Mouse (Mus musculus) layer of hippocampus, adult 8-10 months (tissue): ENCODE measurements around the gene A530016L24Rik. TPM values are rescaled to one million over a fixed set of nuclear protein-coding genes. Genes with fewer than 3 reads are reported as not detected.

ENCODE experiments used
- DNase-seq, 2 experiments: peaks; one replicate each; pipeline ENCODE4 v3.0.0; 2022; ENCODE audit warnings: low spot score in 2 of 2
- total RNA-seq, 4 experiments: library from RNA; stranded (reverse); gene quantifications; 2 replicates each; pipeline ENCODE4 v1.2.4; 2022

Gene A530016L24Rik
- under 1 TPM in 2 of 4 experiments, not detected in 2; 0.16 to 0.36 TPM for total RNA-seq

- no peak for DNase-seq
Observed at GRCm38 (mm10) chr12:112489134-112489533, at the start of gene A530016L24Rik. Gene A530016L24Rik (plus strand): TSS chr12:112489448.

GRCm38 (mm10) chr12:112439993-112440392 lies 49.3 kb upstream of the A530016L24Rik start:
- no peak for DNase-seq

- peak; percentile 62 to 80 for DNase-seq
Observed at GRCm38 (mm10) chr12:112449144-112449827, 40.0 kb upstream of the A530016L24Rik start.

- DNase-seq, result no peak
Observed at GRCm38 (mm10) chr12:112449828-112450180, 39.4 kb upstream of the A530016L24Rik start.

GRCm38 (mm10) chr12:112450883-112451282 lies 38.4 kb upstream of the A530016L24Rik start:
- peak in 1 of 2 experiments; percentile 38 for DNase-seq

GRCm38 (mm10) chr12:112451381-112451780 lies 37.9 kb upstream of the A530016L24Rik start:
- no peak for DNase-seq

GRCm38 (mm10) chr12:112451826-112452225 lies 37.4 kb upstream of the A530016L24Rik start:
- DNase-seq, result no peak

GRCm38 (mm10) chr12:112456144-112456713 lies 33.0 kb upstream of the A530016L24Rik start:
- DNase-seq, result no peak

- DNase-seq, result peak; percentile 84 to 86
Observed at GRCm38 (mm10) chr12:112457839-112458238, 31.4 kb upstream of the A530016L24Rik start.

GRCm38 (mm10) chr12:112462423-112462822 lies 26.8 kb upstream of the A530016L24Rik start:
- no peak for DNase-seq

GRCm38 (mm10) chr12:112463209-112463608 lies 26.0 kb upstream of the A530016L24Rik start:
- DNase-seq, result no peak

- DNase-seq, result no peak
Observed at GRCm38 (mm10) chr12:112463750-112464444, 25.4 kb upstream of the A530016L24Rik start.

- no peak for DNase-seq
Observed at GRCm38 (mm10) chr12:112464516-112464915, 24.7 kb upstream of the A530016L24Rik start.

- DNase-seq, result no peak
Observed at GRCm38 (mm10) chr12:112465928-112466327, 23.3 kb upstream of the A530016L24Rik start.

GRCm38 (mm10) chr12:112467387-112467786 lies 21.9 kb upstream of the A530016L24Rik start:
- no peak for DNase-seq

GRCm38 (mm10) chr12:112469393-112469792 lies 19.9 kb upstream of the A530016L24Rik start:
- no peak for DNase-seq

GRCm38 (mm10) chr12:112470216-112470615 lies 19.0 kb upstream of the A530016L24Rik start:
- no peak for DNase-seq

- peak; percentile 64 to 83 for DNase-seq
Observed at GRCm38 (mm10) chr12:112473777-112474176, 15.5 kb upstream of the A530016L24Rik start.

GRCm38 (mm10) chr12:112489535-112489934 lies 287 bp downstream of the A530016L24Rik start:
- DNase-seq, result no peak

- DNase-seq, result no peak
Observed at GRCm38 (mm10) chr12:112490444-112490939, 1.2 kb downstream of the A530016L24Rik start.

- DNase-seq, result no peak
Observed at GRCm38 (mm10) chr12:112496136-112496535, 6.9 kb downstream of the A530016L24Rik start.

- no peak for DNase-seq
Observed at GRCm38 (mm10) chr12:112497731-112498130, 8.5 kb downstream of the A530016L24Rik start.
